Mouse (Mus musculus) MEL-GATA-1-ER (cell line): ENCODE data around the gene Riok1.

Experiments
- DNase-seq: peaks from one replicate; pipeline ENCODE4 v3.0.0-alpha.2; 2012; ENCODE audit warnings: low read depth; ENCODE audit errors: extremely low read depth

The Riok1 gene

DNA sequence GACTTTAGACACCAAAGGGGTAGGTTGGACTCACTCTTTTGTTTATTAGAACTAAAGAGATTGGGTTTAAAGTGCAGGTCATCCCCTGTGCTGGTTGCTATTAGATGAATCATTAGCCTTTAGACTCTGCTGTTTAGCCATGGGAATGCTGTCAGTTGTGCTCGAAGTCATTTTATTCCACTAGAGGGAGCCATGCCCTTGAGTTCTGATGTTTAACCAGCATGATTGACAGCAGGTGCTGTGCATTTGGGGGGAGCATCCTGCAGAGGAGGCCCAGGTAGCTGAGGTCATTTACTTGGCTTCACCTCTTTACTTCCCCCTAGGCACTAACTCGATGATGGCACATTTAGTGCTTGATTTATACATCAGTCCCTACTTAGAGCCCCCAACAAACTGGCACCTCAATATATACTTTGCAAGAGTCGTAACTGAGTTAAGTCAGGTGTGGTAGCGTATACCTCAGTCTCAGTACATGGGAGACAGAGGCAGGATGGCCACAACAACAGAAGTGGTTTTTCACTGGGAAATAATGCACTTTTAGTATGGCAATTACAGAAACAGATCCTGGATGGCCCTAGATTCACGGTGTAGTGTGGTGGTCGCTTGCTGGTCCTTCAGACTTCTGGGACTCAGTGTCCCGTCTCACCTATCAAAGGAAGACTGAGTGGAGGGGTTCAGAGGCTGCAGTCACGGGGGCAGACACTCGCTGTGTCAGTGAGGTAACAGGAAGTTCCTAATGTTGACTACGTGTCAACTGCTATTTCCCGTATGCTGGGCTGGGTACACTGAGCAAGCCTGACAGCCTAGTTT lies 28.3 kb downstream of the Riok1 start:
- peak; percentile 31 for DNase-seq

DNA sequence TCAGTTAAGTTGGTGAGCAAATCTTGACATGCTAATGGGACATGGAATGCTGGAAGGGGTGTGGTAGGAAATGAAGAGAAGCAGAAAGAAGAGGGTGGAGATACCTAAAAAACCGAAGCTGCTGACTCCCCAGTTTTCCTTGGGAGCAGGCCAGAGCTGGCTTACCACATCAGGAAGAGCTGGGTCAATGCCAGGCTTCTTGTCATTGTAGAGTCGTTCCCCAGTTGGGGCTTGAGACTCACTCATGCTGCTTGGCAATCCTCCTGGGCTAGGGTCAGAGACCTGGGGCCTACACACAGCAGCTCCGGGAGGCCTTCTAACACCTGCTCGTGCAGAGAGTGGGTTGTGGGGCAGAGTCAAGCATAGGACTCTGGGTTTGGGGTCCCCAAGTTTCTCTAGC lies 34.1 kb downstream of the Riok1 start:
- DNase-seq: no peak

DNA sequence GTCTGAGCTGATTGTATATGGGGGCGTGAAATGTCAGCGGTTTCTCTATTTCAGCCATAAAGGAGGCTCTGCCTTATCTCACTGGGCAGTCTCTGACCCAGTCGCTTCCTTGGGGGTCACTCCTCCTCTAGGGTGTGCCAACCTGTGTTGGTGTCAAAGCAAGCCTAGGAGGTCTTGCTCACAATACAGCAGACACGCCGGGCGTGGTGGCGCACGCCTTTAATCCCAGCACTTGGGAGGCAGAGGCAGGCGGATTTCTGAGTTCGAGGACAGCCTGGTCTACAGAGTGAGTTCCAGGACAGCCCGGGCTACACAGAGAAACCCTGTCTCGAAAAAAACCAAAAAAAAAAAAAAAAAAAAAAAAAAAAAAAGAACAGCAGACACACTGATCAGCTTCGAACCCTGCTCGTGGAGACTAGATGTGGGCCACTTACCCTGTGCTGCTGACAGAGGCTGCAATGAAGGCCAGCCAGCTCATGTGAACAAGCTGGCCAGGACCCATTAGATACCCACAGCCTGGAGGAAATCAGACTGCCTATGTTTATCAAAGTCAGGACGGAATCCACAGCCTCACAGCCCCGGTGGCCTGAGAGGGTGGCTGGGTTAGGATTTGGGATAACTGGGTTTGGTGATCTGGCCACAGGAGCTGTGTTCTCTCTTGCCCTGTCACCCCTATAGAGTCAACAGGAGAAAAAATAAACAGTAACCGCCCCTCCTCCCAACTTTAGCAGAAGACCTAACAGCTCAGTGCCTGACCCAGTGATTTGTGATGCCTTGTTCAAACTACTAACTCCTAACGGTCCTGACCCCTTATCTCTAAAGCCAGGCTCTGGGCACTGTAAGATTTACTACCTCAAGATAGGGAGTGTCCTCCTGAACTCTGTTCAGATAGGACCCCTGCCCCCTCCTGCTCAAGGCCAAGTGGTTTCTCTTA lies 36.8 kb downstream of the Riok1 start:
- no peak for DNase-seq

DNA sequence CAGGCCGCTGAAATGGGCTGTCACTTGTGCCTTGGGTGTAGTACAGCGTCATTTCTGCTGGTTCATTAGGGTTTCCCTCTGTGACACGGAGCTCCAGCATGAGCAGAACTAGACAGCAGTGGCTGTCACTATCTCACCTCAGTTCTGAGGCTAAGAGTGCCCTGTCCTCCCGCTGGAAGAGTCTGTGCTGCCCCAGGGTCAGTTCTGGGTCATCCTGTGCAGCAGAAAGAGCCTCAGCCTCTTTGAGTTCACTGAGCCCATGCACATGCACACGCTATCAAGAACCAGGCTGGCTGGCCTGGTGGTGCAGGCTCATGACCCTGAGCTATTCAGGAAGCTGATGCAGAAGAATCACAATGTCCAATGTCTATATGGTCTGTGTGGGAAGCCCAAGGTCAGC lies 37.6 kb downstream of the Riok1 start:
- no peak for DNase-seq

DNA sequence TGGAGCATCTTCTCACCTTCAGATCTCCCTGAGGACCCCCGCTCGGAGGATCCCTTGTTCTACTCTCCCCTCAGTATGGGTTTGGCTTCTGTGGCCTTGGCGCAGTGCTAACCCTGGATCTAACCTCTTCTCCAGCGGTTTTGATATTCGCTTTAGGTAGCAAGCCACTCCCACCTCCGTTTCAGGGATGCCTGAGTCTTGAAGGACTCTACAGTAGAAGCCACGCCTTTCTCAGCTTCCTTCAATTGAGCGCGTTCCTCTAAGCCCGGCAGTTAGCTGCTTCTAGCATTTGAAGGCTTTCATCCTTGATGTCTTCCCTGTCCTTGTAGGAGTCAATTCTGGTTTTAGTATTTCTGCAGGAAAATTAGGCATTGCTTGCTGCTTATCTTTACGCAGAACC lies 40.3 kb downstream of the Riok1 start:
- no peak for DNase-seq

DNA sequence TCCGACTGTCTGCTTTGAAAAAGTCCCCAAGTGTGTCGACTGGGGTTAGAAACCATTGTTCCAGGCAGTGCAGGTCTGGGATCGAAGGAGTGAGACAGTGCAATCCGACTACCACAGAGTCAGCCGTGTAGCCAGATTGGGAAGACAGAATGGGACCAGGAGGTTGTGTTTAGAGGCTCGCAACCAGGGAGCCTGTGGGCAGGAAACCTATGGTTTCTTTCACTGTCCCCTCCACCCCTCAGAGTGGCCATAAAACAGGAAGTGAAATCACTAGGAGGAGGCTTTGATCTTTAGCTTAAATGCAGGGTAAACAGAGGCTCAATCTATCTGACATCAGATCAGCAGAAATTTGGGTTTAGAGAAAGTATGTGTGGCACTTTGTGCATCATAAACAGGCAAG lies 42.0 kb downstream of the Riok1 start:
- DNase-seq: no peak

DNA sequence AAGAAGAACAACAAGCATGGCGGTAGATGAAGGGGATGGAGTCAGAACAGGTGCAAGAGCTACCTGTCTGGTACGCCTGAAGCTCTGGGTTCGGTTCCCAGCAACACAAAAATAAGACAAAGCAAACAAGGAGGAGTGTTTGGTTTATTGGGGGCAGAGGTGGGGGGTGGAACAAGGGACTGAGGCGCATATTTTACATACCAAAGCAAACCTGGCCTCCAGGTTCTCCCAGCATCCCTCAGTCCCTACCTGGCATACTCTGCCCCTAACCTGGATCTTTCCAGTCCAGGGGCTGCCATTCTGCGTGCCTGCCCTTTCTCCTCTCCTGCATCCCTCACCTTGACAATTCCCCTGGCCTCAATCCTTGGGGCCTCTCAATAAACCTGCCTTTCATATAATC lies 42.6 kb downstream of the Riok1 start:
- DNase-seq: no peak

DNA sequence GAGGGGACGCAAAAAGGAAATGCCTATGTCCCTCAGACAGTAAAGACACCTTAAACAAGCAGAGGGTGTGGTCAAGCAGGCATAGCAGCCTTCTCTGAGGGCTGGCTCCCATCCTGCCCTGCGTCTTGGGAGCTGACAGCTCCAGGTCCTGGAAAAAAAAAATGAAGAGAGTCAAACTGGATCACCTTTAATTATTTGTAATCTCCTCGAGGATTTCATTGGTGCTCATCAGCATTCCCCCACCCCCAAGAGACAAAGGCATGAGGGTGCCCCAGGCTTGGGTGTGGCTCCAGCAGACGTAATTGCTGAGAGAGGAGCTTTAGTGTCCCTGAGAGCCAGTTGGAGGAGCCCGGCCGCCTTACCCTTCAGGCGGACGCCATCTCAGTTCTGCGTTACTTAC lies 43.2 kb downstream of the Riok1 start:
- no peak for DNase-seq

DNA sequence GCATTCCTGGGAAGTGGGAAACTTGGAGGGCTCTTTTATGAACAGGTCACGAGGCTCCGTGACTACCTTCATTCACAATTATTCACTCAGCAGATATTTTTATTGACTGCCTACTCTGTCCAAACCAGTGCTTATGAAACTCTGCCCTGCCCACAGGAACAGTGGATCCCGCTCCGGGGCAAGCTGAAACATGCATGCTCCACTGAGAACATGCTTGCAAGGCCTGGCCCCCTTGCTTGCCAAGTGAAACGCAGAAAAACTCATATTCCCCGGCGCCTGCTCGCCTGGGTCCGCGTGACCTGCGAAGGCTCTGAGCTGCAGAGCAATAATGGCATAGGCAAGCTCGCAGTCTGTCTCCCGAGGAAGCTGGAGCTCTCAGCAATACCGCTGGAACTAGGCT lies 43.9 kb downstream of the Riok1 start:
- DNase-seq: no peak

DNA sequence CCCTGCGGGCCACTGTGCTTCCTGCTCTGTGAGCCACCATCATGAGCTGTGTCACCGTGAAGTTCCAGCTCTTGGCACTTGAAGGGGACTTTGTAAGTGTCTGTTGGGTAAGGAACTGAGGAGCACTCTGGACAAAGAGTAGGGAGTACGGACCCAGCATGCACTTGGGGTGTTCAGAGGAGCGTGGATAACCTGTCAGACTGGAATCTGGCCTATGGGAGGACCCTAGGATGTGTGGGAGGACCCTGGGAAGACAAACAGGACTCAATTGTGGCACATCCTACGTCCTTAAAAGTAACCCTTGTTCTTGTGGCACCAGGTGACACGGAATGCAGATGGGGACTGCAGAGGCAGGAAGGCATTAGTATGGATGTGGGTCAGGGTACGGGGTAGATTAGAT lies 44.4 kb downstream of the Riok1 start:
- no peak for DNase-seq

DNA sequence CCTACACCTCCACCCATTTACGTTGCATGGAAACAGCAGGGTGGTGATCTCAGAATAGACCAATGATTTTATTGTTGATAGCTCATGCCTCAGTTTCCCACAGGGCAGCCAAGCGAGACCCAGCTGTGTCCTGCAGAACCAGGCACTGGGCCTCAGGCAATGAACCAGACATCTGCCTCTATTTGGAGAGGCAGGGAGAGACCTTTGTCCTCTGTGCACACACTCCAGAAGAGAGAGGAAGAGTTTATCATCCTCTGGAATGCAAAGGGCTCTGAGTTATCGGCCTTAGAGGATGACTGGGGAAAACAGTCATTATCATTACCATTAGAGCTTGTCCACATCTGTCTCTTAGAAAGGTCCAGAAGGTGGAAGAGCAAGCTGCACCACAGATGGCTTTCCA lies 49.9 kb downstream of the Riok1 start:
- DNase-seq: no peak

DNA sequence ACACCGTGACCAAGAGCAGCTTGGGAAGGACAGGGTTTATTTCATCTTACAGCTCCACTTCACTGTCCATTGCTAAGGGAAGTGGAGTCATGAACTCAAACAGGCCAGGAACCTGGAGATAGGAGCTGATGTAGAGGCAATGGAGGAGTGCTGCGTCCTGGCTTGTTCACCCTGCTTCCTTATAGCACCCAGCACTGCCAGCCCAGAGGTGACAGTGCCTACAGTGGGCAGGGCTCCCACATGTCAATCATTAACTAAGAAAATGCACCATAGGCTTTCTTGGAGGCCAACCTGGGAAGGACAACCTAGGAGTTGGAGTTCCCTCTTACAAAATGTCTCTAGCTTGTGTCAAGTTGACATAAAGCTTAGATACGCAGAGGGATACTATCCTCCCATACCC lies 51.2 kb downstream of the Riok1 start:
- no peak for DNase-seq

DNA sequence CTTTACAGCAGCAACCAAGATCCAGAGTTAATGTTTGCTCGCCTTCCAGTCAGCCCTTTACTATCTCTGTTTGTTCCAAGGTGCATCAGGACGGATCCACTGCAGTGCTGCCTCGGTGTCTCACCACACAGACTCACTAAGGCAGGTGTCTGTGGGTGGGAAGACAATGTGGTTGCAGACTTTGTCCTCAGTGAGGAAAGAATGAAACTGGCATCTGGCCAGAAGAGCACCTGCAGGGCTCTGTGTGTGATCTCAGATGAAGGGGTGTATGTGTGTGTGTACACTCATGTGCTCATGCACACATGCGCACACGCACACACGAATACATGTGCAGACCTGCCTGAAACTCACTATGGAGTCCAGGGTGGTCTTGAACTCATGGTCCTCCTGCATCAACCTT lies 52.7 kb downstream of the Riok1 start:
- no peak for DNase-seq

DNA sequence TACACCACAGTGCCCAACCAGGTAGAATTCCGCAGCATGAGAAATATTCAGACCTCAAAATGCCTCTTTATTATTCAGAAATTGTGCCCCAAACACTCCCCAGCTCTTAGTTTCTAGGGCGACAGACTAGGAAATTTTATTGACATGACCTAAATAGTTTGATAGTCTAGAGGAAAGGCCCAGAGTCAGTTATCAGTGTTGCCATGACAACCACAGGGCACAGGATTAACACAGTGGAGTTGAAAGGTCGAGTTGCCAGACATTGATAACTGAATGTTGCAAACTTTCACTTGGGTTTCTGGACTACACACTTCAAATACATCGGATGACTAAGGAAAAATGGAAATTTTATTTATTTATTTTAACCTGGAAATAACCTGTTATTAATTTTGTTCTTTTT lies 53.1 kb downstream of the Riok1 start:
- no peak for DNase-seq

DNA sequence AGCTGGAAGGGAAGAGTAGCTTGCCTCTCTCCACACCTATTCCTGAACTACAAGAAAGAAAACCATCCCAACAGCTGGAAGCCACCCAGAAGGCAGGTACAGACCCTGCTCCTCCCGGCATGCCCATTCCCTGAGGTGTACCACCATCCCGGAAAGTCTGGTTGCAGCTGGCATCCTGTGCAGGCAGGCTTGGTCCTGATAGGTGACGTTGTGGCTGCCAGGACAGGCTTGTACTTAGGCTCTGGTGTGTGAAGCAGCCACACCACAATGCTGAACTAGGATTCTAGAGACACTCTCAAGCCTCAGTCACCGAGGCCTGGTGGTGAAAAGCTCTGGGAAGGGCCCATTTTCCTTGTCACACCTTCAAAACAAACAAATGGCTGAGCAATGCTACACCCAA lies 59.4 kb downstream of the Riok1 start:
- no peak for DNase-seq

DNA sequence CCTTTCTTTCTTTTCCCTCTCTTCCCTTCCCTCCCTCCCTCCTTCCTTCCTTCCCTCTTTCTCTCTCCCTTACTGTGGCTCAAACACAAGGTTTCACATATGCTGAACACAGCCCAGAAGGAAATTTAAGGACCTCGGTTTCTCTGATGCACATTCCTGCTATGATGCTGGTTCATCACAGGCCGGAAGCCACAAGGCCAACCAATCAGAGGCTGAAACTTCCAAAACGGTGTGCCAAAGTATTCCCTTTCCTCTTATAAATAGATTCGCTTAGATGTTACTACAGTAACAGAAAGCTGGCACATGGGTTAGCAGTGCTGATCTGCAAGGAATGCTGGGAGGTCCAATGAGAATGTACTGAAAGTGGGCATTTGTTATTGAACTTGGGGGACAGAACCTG lies 66.6 kb downstream of the Riok1 start:
- DNase-seq: no peak

DNA sequence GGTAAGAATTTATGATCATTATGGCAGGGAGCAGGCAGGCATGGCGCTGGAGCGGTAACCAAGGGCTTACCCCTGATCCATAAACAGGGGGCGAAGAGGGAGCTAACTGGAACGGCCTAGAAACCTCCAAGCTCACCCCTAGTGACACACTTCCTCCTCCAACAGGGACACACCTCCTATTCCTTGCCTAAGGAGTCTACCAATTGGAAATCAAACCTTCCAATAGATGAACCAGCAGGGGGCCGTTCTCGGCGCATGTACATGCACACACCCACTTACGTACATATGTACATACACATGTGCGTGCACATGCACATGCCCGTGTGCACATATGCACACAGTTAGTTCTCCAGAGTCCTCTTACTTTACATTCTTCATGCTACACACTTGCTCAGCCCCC lies 67.7 kb downstream of the Riok1 start:
- DNase-seq: no peak

DNA sequence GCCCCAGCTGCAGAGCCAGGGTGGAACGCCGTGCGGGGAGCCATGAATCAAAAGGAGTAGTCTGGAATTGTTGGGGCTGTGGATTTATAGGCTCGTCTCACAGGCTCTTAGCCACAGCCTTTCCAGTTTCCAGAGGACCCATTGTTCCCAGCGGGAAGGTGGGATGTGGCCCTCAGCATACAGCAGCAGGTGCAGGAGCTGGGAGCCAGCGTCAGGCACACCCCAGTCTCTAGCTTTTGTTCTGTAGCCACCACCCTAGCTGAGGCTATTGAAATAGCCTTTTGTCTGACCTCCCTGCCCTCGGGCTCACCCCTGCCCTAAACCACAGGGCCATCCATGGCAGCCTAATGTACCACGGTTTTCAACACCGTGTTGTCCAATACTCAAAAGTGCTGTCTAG lies 72.3 kb downstream of the Riok1 start:
- no peak for DNase-seq
